Mouse (Mus musculus): Measurements from ENCODE around the gene B3gnt2. TPM values are rescaled to one million over a fixed set of nuclear protein-coding genes. Genes with fewer than 3 reads are reported as not detected.

Gene B3gnt2
- polyA plus RNA-seq, 1 experiment from 2014 or later, result 6.9 TPM

- H3K4me3 ChIP-seq (ENCODE audit: low read length), result no peak overlapping the region
- H3K27me3 ChIP-seq (ENCODE audit: control insufficient read depth, insufficient read depth, low read length), result no peaks in the 10 kb centered on the region
- H3K4me1 ChIP-seq (ENCODE audit: control insufficient read depth, insufficient read depth, low read length), result peaks cover 48% of the 10 kb centered on the region
- H3K9ac ChIP-seq (ENCODE audit: low read length), result no peak overlapping the region
- H3K9me3 ChIP-seq (replicated peaks; ENCODE audit: control insufficient read depth, low read length), result no peaks in the 10 kb centered on the region
- 48% methylated on average over 8 of the region's 8 CpGs for WGBS
- no peak overlapping the region for H3K4me2 ChIP-seq (ENCODE audit: low read depth, low read length)
- H3K36me3 ChIP-seq (ENCODE audit: control insufficient read depth, insufficient read depth), result no peaks in the 10 kb centered on the region
- ATAC-seq (replicated peaks; ENCODE audit: extremely low read depth, insufficient read depth, low FRiP score), result no peak
- H3K27ac ChIP-seq (ENCODE audit: low read length), result no peak overlapping the region
Measured at GRCm38 (mm10) chr11:22846960-22847731, 13.6 kb downstream of the B3gnt2 start.

GRCm38 (mm10) chr11:22846093-22846835 is 14.5 kb downstream of the B3gnt2 start:
- no peak overlapping the region for H3K9ac ChIP-seq (ENCODE audit: low read length)
- peaks cover 48% of the 10 kb centered on the region for H3K4me1 ChIP-seq (ENCODE audit: control insufficient read depth, insufficient read depth, low read length)
- H3K27me3 ChIP-seq (ENCODE audit: control insufficient read depth, insufficient read depth, low read length), result no peaks in the 10 kb centered on the region
- H3K27ac ChIP-seq (ENCODE audit: low read length), result peak overlapping the region; percentile 44; the same call in 1 of the 2 replicates
- 61% methylated on average over 6 of the region's 6 CpGs for WGBS
- H3K4me3 ChIP-seq (ENCODE audit: low read length), result no peak overlapping the region
- H3K4me2 ChIP-seq (ENCODE audit: low read depth, low read length), result no peak overlapping the region
- no peaks in the 10 kb centered on the region for H3K36me3 ChIP-seq (ENCODE audit: control insufficient read depth, insufficient read depth)
- ATAC-seq (replicated peaks; ENCODE audit: extremely low read depth, insufficient read depth, low FRiP score), result no peak
- no peaks in the 10 kb centered on the region for H3K9me3 ChIP-seq (replicated peaks; ENCODE audit: control insufficient read depth, low read length)

- Histone ChIP-seq H3K4me1 (ENCODE audit: control insufficient read depth, insufficient read depth, low read length) (peaks cover 39% of the 10 kb centered on the region), H3K9ac (ENCODE audit: low read length) (no peak overlapping the region), H3K36me3 (ENCODE audit: control insufficient read depth, insufficient read depth) (no peaks in the 10 kb centered on the region), H3K4me2 (ENCODE audit: low read depth, low read length) (no peak overlapping the region), H3K27ac (ENCODE audit: low read length) (peak overlapping the region; percentile 28; the same call in 1 of the 2 replicates), H3K27me3 (ENCODE audit: control insufficient read depth, insufficient read depth, low read length) (no peaks in the 10 kb centered on the region), H3K4me3 (ENCODE audit: low read length) (no peak overlapping the region), H3K9me3 (replicated peaks; ENCODE audit: control insufficient read depth, low read length) (no peaks in the 10 kb centered on the region)
- ATAC-seq (replicated peaks; ENCODE audit: extremely low read depth, insufficient read depth, low FRiP score), result no peak
- WGBS, result 57% methylated on average over 4 of the region's 4 CpGs
Measured at GRCm38 (mm10) chr11:22844754-22845718, 15.7 kb downstream of the B3gnt2 start.

- Histone ChIP-seq H3K9me3 (replicated peaks; ENCODE audit: control insufficient read depth, low read length) (no peaks in the 10 kb centered on the region), H3K27ac (ENCODE audit: low read length) (no peak overlapping the region), H3K36me3 (ENCODE audit: control insufficient read depth, insufficient read depth) (no peaks in the 10 kb centered on the region), H3K9ac (ENCODE audit: low read length) (no peak overlapping the region), H3K4me2 (ENCODE audit: low read depth, low read length) (no peak overlapping the region), H3K27me3 (ENCODE audit: control insufficient read depth, insufficient read depth, low read length) (no peaks in the 10 kb centered on the region), H3K4me1 (ENCODE audit: control insufficient read depth, insufficient read depth, low read length) (peaks cover 5% of the 10 kb centered on the region), H3K4me3 (ENCODE audit: low read length) (no peak overlapping the region)
- 75% methylated on average over 3 of the region's 3 CpGs for WGBS
- no peak for ATAC-seq (replicated peaks; ENCODE audit: extremely low read depth, insufficient read depth, low FRiP score)
Measured at GRCm38 (mm10) chr11:22839456-22839855, 21.3 kb downstream of the B3gnt2 start.

DNA sequence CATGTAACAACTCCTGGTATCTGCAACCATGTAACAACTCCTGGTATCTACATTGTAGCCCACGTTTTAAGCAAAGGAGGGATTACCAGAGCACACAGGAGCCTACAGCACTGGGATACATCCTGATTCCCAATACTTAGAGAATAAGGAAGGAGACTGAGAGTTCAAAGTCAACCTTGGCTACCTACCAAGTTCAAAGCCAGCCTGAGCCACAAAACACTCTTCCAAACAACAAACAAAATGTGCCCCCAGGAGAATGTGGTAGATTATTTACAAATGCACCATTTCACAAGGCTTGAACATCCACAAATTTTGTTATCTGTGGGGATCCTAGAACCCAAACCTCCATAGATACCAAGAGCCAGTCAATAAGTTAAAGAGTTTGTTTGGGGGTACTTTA is 22.4 kb downstream of the B3gnt2 start:
- Histone ChIP-seq H3K36me3 (ENCODE audit: control insufficient read depth, insufficient read depth) (0 out of 2 replicates have a peak, but pooled peaks cover 5% of the 10 kb centered on the region), H3K4me1 (ENCODE audit: control insufficient read depth, insufficient read depth, low read length) (peaks cover 5% of the 10 kb centered on the region), H3K4me2 (ENCODE audit: low read depth, low read length) (no peak overlapping the region), H3K9me3 (replicated peaks; ENCODE audit: control insufficient read depth, low read length) (no peaks in the 10 kb centered on the region), H3K27ac (ENCODE audit: low read length) (no peak overlapping the region), H3K9ac (ENCODE audit: low read length) (no peak overlapping the region), H3K27me3 (ENCODE audit: control insufficient read depth, insufficient read depth, low read length) (no peaks in the 10 kb centered on the region), H3K4me3 (ENCODE audit: low read length) (no peak overlapping the region)
- 66% methylated on average over 1 of the region's 1 CpGs for WGBS
- ATAC-seq (replicated peaks; ENCODE audit: extremely low read depth, insufficient read depth, low FRiP score), result no peak

GRCm38 (mm10) chr11:22836269-22836668 is 24.5 kb downstream of the B3gnt2 start:
- 0 out of 2 replicates have a peak, but pooled peaks cover 5% of the 10 kb centered on the region for H3K36me3 ChIP-seq (ENCODE audit: control insufficient read depth, insufficient read depth)

GRCm38 (mm10) chr11:22832600-22832999 is 28.2 kb downstream of the B3gnt2 start:
- Histone ChIP-seq H3K27ac (ENCODE audit: low read length) (no peak overlapping the region), H3K4me1 (ENCODE audit: control insufficient read depth, insufficient read depth, low read length) (peaks cover 3% of the 10 kb centered on the region), H3K27me3 (ENCODE audit: control insufficient read depth, insufficient read depth, low read length) (no peaks in the 10 kb centered on the region), H3K36me3 (ENCODE audit: control insufficient read depth, insufficient read depth) (0 out of 2 replicates have a peak, but pooled peaks cover 5% of the 10 kb centered on the region), H3K4me3 (ENCODE audit: low read length) (no peak overlapping the region), H3K4me2 (ENCODE audit: low read depth, low read length) (no peak overlapping the region), H3K9me3 (replicated peaks; ENCODE audit: control insufficient read depth, low read length) (no peaks in the 10 kb centered on the region), H3K9ac (ENCODE audit: low read length) (no peak overlapping the region)
- 72% methylated on average over 4 of the region's 4 CpGs for WGBS
- ATAC-seq (replicated peaks; ENCODE audit: extremely low read depth, insufficient read depth, low FRiP score), result no peak

More at GRCm38 (mm10) chr11:22836269-22836668, 24.5 kb downstream of the B3gnt2 start:
- Histone ChIP-seq H3K27me3 (ENCODE audit: control insufficient read depth, insufficient read depth, low read length) (no peaks in the 10 kb centered on the region), H3K4me2 (ENCODE audit: low read depth, low read length) (no peak overlapping the region), H3K9me3 (replicated peaks; ENCODE audit: control insufficient read depth, low read length) (no peaks in the 10 kb centered on the region), H3K4me3 (ENCODE audit: low read length) (no peak overlapping the region), H3K9ac (ENCODE audit: low read length) (no peak overlapping the region), H3K27ac (ENCODE audit: low read length) (no peak overlapping the region), H3K4me1 (ENCODE audit: control insufficient read depth, insufficient read depth, low read length) (peaks cover 4% of the 10 kb centered on the region)
- 86% methylated on average over 10 of the region's 10 CpGs for WGBS
- ATAC-seq (replicated peaks; ENCODE audit: extremely low read depth, insufficient read depth, low FRiP score), result no peak

DNA sequence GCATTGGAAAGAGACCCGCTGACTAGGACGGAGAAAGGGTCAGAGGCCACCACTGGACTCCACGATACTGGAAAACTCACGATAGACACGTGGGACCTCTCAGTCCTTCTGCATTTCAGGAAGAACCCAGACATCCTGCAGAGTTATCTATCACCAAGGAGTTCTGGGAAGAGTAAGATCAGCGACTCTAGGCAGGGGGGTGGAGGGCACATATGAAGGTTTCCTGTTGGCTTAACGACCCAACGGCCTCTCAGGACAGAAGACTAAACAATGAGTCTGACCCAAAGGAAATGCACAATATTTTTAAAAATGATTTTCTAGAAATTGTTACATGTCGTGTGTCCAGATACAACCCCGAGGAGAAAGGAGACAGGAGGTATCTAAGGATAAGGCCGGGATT is 28.8 kb downstream of the B3gnt2 start:
- Histone ChIP-seq H3K36me3 (ENCODE audit: control insufficient read depth, insufficient read depth) (0 out of 2 replicates have a peak, but pooled peaks cover 5% of the 10 kb centered on the region), H3K4me1 (ENCODE audit: control insufficient read depth, insufficient read depth, low read length) (peaks cover 3% of the 10 kb centered on the region), H3K27me3 (ENCODE audit: control insufficient read depth, insufficient read depth, low read length) (no peaks in the 10 kb centered on the region), H3K4me2 (ENCODE audit: low read depth, low read length) (no peak overlapping the region), H3K9ac (ENCODE audit: low read length) (no peak overlapping the region), H3K4me3 (ENCODE audit: low read length) (no peak overlapping the region), H3K27ac (ENCODE audit: low read length) (no peak overlapping the region), H3K9me3 (replicated peaks; ENCODE audit: control insufficient read depth, low read length) (no peaks in the 10 kb centered on the region)
- 73% methylated on average over 11 of the region's 11 CpGs for WGBS
- no peak for ATAC-seq (replicated peaks; ENCODE audit: extremely low read depth, insufficient read depth, low FRiP score)

Data from heart, embryonic 16.5 days (tissue).